Mouse (Mus musculus): Measurements from ENCODE around the gene Klhl8.
"Not testable (repeated sequence)": the region's sequence is repeated elsewhere in the genome, so short reads cannot be mapped to it uniquely, and the experiment has no call there.

Gene Klhl8

GRCm38 (mm10) chr5:103910748-103911409 is at the start of gene Klhl8:
Klhl8 (minus strand) TSS chr5:103911259.
- peak; percentile 59 to 78 for DNase-seq (ENCODE audit: low spot score in 2 of 2)

DNA sequence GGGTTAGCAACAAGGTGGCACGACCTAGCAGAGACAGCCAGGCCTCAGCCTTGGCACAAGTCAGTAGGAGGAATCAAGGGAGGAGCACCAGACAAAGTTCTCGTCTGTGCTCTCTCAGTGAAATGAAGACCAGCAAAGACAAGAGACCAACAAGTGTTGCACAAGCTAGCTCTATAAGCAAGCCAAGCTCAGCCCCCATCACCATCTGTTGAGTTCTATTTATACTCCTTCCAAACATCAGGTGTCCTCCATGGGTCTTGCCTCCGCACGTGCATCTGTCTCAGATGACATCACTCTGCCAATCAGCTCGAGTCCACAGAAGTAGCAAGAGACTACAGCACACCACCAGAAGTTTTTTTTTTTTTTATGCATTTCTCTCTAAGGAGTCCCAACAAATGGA is 43.6 kb upstream of the Klhl8 start:
- DNase-seq (ENCODE audit: low spot score in 2 of 2): no peak

DNA sequence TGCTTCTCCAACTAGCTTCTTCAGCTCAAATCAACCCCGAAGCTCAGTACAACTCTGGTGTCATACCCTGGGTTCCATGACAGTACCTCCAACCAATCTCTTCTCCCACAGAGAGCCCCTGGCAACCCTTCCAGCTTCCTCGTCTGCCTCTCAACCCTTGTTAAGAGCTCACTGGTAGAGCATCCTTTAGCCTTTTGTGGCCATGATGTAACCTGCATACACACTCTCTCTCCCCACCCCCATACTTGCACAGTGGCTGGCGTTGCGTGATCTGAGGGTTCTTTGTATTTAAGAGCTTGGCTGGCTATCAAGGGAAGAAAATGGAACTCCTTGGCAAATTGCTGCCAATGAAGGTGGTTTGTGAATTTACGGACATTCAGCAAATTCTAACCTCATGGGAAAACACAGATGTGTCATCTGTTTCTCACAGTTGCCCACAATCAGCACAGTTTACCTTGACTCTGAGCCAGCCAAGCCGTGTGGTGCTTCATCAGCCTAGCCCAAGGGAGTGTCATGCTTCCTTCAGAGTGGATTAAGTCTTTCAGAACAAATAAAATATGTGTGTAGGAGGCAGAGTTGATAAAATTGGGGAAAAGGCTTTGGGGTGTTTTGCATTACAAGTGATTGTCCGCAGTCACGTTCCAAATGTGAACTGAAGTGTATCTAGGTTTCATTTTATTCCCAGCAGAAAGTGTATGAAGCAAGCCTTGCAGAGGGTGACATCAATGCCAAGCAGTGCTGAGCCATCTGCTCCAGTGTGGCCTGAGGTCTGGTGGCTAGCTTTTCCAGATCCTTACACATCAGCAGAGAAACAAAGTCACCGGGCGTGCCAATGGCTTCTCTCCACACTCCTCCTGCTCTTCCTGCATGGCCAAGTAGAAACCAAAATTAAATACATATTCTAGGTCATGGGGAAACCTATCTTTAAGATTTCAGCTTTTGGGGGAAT is 42.4 kb upstream of the Klhl8 start:
- peak in 1 of 2 experiments; percentile 16 for DNase-seq (ENCODE audit: low spot score in 2 of 2)

- DNase-seq (ENCODE audit: low spot score in 2 of 2): not testable (repeated sequence)
Measured at GRCm38 (mm10) chr5:103950138-103950537, 39.1 kb upstream of the Klhl8 start.

- no peak for DNase-seq (ENCODE audit: low spot score in 2 of 2)
Measured at GRCm38 (mm10) chr5:103943183-103943582, 32.1 kb upstream of the Klhl8 start.

GRCm38 (mm10) chr5:103939856-103940255 is 28.8 kb upstream of the Klhl8 start:
- no peak for DNase-seq (ENCODE audit: low spot score in 2 of 2)

- DNase-seq (ENCODE audit: low spot score in 2 of 2): no peak
Measured at GRCm38 (mm10) chr5:103939350-103939652, 28.2 kb upstream of the Klhl8 start.

GRCm38 (mm10) chr5:103938547-103939349 is 27.7 kb upstream of the Klhl8 start:
- peak in 1 of 2 experiments; percentile 64 for DNase-seq (ENCODE audit: low spot score in 2 of 2)

DNA sequence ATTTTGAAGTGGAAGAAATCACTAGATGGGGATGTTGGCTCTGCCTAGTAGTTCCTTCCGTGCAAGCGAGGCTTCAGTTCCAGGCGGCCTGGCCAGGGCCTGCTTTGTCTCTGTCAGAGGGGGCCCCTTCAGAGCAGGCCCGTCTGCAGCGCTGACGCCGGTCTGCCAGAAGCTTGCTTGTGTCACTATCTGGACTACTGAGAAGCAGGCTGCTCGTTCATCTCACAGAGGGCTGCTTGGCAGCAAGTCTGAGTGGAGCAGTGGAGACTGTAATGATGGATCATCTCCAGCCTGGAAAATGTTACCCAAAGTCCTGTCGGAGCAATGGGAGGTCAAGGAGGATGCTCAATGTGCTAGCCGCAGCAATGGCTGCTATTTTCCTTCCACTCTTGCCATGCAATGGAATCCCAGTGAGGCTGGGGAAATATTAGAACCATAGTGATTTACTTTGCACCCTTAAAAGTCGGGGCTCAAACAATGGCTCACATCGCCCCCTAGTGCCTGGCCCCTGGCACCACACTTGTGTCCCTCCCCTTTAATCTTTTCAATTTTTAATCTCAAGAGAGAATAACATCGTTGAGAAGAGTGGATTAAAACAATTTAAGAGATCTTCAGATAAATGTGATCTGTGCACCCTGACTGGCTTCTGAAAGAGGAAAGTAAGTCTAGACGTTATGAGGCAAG is 26.0 kb upstream of the Klhl8 start:
- DNase-seq (ENCODE audit: low spot score in 2 of 2): peak in 1 of 2 experiments; percentile 19

DNA sequence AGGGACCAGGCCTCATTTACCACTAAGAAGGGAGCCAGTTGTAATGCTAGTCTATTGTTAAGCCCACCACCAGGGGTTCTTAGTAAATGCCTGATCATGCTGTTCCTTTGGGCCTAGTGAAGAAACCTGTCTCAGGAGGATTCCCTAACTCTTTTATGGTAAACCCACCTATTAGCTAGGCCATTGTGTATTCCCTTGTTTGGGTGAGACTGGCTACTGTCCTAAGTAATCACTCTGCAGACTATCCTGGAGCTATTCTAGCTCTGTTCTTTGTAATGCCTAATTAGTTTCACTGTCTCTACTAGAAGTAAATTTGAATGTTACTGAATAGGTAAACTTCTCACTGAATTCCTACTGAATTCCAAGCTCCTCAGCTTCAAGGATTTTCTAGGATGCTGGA is 20.9 kb upstream of the Klhl8 start:
- not testable (repeated sequence) for DNase-seq (ENCODE audit: low spot score in 2 of 2)

DNA sequence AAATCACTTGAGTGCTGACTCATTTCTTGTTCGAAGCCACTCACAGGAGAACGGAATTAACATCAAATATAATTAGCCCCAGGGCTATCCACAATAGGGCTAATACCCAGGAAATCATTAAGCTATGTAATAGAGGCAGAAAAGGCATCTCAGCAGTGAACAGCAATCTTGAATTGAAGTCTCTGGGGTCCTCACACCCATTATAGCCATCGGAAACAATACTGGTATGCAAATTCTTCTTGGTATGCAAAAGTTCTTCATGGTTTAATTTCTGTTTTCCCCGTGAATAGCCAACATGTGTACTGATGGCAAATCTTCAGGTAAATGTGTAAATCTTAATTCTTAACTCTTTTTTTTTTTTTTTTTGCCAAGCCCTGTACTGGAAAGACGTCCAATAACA is 19.5 kb upstream of the Klhl8 start:
- no peak for DNase-seq (ENCODE audit: low spot score in 2 of 2)

DNA sequence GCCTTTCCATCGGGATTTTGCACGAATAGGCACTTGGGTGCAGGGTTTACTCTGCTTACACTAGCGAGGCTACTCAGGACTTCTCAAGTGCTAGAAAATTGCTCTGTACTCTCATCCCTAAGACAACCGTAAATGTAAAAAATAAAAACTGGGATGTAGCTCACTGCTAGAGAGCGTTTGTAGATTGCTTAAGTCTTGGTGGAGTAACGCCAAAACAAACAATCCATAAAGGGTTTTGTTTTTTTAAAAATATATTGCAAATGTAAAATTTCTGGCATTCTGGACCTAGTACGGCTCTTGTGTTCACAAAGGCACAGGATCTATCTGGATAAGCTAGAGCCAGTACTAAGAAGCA is 17.1 kb upstream of the Klhl8 start:
- DNase-seq (ENCODE audit: low spot score in 2 of 2): no peak

DNA sequence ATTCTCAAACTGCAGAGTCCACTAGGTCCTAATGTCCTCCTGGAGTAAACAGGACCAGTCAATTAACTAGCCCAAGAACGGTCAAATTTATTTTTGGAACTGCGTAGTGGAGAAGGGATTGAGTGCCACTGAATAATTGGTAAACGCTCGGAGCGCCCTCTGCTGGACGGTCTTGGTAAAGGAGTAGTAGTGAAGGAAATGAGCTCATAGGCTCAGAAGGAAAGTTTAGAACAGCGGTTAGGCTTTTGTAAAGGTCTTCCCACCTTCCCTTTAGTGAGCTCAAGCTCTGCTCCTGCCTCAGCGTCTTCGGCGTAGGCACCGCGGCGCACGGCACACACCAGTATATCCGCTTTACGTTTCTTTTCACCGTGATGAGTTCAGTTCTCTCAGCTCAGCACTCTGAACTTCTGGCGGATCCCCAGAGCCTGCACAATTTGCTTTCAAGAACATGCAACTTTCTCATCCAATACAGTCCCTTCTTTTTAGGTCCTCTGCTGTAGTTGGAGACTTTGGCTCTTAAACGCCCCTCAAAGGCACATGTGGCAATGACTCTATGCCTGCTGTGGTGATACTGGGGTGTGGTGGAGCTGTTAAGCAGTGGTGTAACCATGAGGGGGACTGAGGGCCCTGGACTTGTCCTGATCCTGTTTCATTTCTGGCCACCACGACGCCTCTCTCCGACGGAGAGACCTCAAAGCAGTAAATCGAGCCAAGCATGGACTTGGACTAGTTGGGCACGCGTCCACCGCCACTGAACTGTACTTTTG is 16.6 kb upstream of the Klhl8 start:
- DNase-seq (ENCODE audit: low spot score in 2 of 2): peak; percentile 89 to 92

GRCm38 (mm10) chr5:103926398-103926797 is 15.3 kb upstream of the Klhl8 start:
- DNase-seq (ENCODE audit: low spot score in 2 of 2): peak in 1 of 2 experiments; percentile 8

- DNase-seq (ENCODE audit: low spot score in 2 of 2): no peak
Measured at GRCm38 (mm10) chr5:103923755-103924154, 12.7 kb upstream of the Klhl8 start.

DNA sequence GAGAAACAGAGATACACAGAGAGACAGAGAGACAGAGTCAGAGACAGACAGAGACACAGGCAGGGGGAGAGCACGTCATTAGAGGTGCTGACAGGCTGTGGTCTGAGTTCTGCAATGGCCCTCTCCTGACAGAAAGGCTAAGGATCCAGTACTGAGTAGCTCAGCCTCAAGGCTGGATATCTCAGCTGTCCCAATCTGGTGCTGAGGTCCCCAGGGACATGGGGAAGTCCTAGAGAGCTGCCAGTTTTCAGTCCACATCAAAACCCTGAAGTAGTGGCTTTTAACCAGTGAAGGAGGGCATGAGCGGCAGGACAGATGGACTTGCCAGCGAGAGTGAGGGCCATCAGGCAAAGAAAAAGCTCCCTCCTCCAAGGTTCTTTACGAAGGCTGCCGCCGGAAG is 12.0 kb upstream of the Klhl8 start:
- DNase-seq (ENCODE audit: low spot score in 2 of 2): no peak

GRCm38 (mm10) chr5:103922436-103922835 is 11.4 kb upstream of the Klhl8 start:
- no peak for DNase-seq (ENCODE audit: low spot score in 2 of 2)

- DNase-seq (ENCODE audit: low spot score in 2 of 2): no peak
Measured at GRCm38 (mm10) chr5:103919497-103919896, 8.4 kb upstream of the Klhl8 start.

GRCm38 (mm10) chr5:103918233-103918632 is 7.2 kb upstream of the Klhl8 start:
- no peak for DNase-seq (ENCODE audit: low spot score in 2 of 2)

DNA sequence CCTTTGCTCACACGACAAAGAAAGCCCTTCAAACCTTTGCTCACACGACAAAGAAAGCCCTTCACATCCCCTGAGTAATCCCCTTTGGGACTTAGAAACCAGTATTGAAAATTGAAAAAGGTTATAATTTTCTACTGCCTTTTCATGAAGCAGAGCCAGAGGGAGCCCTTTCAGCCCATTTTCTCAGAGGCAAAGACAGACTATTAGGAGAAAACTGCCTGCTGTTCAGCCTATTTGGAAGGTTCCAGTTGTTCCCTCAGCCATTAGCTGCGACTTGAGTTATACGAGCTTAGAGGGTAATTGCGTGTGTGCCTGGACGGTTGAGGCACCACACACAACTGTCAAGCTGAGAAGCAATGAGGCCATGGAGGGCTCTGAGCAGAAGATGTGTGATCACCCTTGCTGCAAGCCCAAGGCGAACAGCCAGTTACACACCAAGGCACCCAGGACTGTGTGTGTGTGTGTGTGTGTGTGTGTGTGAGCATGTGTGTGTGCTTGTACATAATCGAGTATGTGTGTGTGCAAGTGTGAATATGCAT is 6.4 kb upstream of the Klhl8 start:
- DNase-seq (ENCODE audit: low spot score in 2 of 2): no peak

Measured in cerebellum, postnatal 4 days (tissue).